In genomic region chr16:35363150-35364062, GRCm38 (mm10) we compare ENCODE assay signal across 8 mouse cellular contexts. TPM values are rescaled to one million over a fixed set of nuclear protein-coding genes. Genes with fewer than 3 reads are reported as not detected.
DNase-seq lines count a peak whose midpoint lies in the region; ATAC-seq and TF ChIP-seq lines count a peak whose summit lies in the region.

Gene Sec22a (minus strand): TSS chr16:35363918.

- H3K9ac ChIP-seq in hindbrain, postnatal 0 days (replicated peaks; ENCODE audit: low read length) = peak within 1 kb of the TSS; percentile 83

- peak within 1 kb of the TSS; percentile 93 for H3K4me2 ChIP-seq in hindbrain, postnatal 0 days (ENCODE audit: low read depth, low read length)

- intact Hi-C loops in gastrocnemius, adult 2 months (cut with DNase I) = loop anchor here (10.0 kb wide), 1 partner anchor 131 kb away; the partner anchor contains the start of gene Pdia5
- intact Hi-C loops in left cerebral cortex, adult 2 months (cut with DNase I) = loop anchor here (5.0 kb wide), 1 partner anchor 264 kb away; no protein-coding TSS in a partner anchor

- H3K4me3 ChIP-seq in gastrocnemius, adult 2 months = peak within 1 kb of the TSS; percentile 76
- H3K4me3 ChIP-seq in hindbrain, postnatal 0 days (ENCODE audit: low read length) = peak within 1 kb of the TSS; percentile 93
- H3K4me3 ChIP-seq in left cerebral cortex, adult 2 months = peak within 1 kb of the TSS; percentile 74

- no peak for TF ChIP-seq CTCF in gastrocnemius, adult 2 months (IDR thresholded peaks at IDR 0.05)
- no peak for TF ChIP-seq CTCF in hindbrain, postnatal 0 days (IDR thresholded peaks at IDR 0.05; ENCODE audit: low read depth)
- no peak; the same call in 1 of the 2 replicates for TF ChIP-seq CTCF in left cerebral cortex, adult 2 months (IDR thresholded peaks at IDR 0.05)

- no peaks in the 10 kb centered on the region for H3K9me3 ChIP-seq in hindbrain, postnatal 0 days (ENCODE audit: low read length)

- DNase-seq in ZHBTc4 (ENCODE audit: low read depth, low spot score) = peak; percentile 98
- DNase-seq in gastrocnemius, adult 2 months = peak; percentile 96
- DNase-seq in hindbrain, postnatal 0 days (ENCODE audit: low spot score) = peak; percentile 99
- peak; percentile 94 to 95 for DNase-seq in left cerebral cortex, adult 2 months (ENCODE audit: extremely low spot score in 1 of 2, low spot score in 2 of 2)
- peak; percentile 92 to 94 for DNase-seq in right cerebral cortex, adult 2 months (ENCODE audit: low spot score in 2 of 2)
- DNase-seq in urinary bladder, postnatal 14 days (ENCODE audit: low spot score) = peak; percentile 96

- WGBS in hindbrain, postnatal 0 days = under 1% methylated on average over 67 of the region's 67 CpGs

- peak within 1 kb of the TSS; percentile 91 for H3K27ac ChIP-seq in gastrocnemius, adult 2 months
- H3K27ac ChIP-seq in hindbrain, postnatal 0 days = peak within 1 kb of the TSS; percentile 84
- peak within 1 kb of the TSS; percentile 87 for H3K27ac ChIP-seq in left cerebral cortex, adult 2 months

- no peaks in the 10 kb centered on the region for H3K36me3 ChIP-seq in hindbrain, postnatal 0 days (ENCODE audit: insufficient read depth, low read length)

- no peaks in the 10 kb centered on the region for H3K27me3 ChIP-seq in hindbrain, postnatal 0 days (ENCODE audit: insufficient read depth, low read length)

- ATAC-seq in common myeloid progenitor, adult 5-6 weeks (replicated peaks; ENCODE audit: low read depth, poor library complexity, severe bottlenecking) = peak; percentile 98
- ATAC-seq in hindbrain, postnatal 0 days = peak; percentile 100
- peak; percentile 98 for ATAC-seq in megakaryocyte, adult 5-6 weeks (ENCODE audit: poor library complexity, severe bottlenecking)

- no peaks in the 10 kb centered on the region; the same call in 1 of the 2 replicates for H3K4me1 ChIP-seq in hindbrain, postnatal 0 days (ENCODE audit: insufficient read depth, low read length)

RNA-seq across cellular contexts. Expression of gene Sec22a, which starts in this region (rescaled TPM):
- total RNA-seq in common myeloid progenitor, adult 5-6 weeks (2017) = 6.5 and 8.4 TPM in 2 replicates
- total RNA-seq in gastrocnemius, adult 2 months (2021) = 1 to 10 TPM; 5.2 to 7.6 TPM
- 14.7 and 15.5 TPM in 2 replicates for total RNA-seq in hindbrain, postnatal 0 days (2014; rRNA removed)
- 41.4 and 42.7 TPM in 2 replicates for polyA plus RNA-seq in hindbrain, postnatal 0 days (2015; fragmentation: Nextera tagmentation; extraction: Ambion mirVana)
- total RNA-seq in left cerebral cortex, adult 2 months (2021) = 10 to 100 TPM; 12.9 to 14.1 TPM
- 5.2 and 10.6 TPM in 2 replicates for total RNA-seq in megakaryocyte, adult 5-6 weeks (2015)
- 6.1 and 7.8 TPM in 2 replicates for total RNA-seq in megakaryocyte, adult 5-6 weeks (2017)

Comparison
In these comparisons a context has a peak if more than half of its experiments do, and no peak if none do; other contexts are left out.
1. Peak in every context shown above with its lines: DNase-seq, ATAC-seq, H3K4me3 ChIP-seq and H3K27ac ChIP-seq.